Mouse (Mus musculus) ovary, postnatal 36 days (tissue): ENCODE data around the gene Irgm1.
A peak's percentile ranks its signal among the peaks of the same experiment; 100 is the strongest.
"Not testable (repeated sequence)": the region's sequence is repeated elsewhere in the genome, so short reads cannot be mapped to it uniquely, and the experiment has no call there.

Experiments
- DNase-seq: peaks from one replicate; pipeline ENCODE4 v3.0.0; 2022; ENCODE audit warnings: low spot score, mixed read lengths

The Irgm1 gene

GRCm38 (mm10) chr11:48833078-48833730, 38.3 kb downstream of the Irgm1 start:
- no peak for DNase-seq

GRCm38 (mm10) chr11:48831273-48831672, 40.2 kb downstream of the Irgm1 start:
- DNase-seq, result no peak

GRCm38 (mm10) chr11:48830279-48830678, 41.2 kb downstream of the Irgm1 start:
- DNase-seq, result no peak

- no peak for DNase-seq
These were observed 43.6 kb downstream of the Irgm1 start for GRCm38 (mm10) chr11:48827926-48828325.

GRCm38 (mm10) chr11:48826752-48827096, 44.8 kb downstream of the Irgm1 start:
- no peak for DNase-seq

GRCm38 (mm10) chr11:48825979-48826751, 45.3 kb downstream of the Irgm1 start, which contains the start of the genes Trim7 and Gm12184:
Trim7 (plus strand) TSS chr11:48826140.
Gm12184 (minus strand) TSS chr11:48826655.
- DNase-seq, result peak; percentile 29

- DNase-seq, result no peak
These were observed 47.1 kb downstream of the Irgm1 start for GRCm38 (mm10) chr11:48824311-48824830.

GRCm38 (mm10) chr11:48823536-48823972, 47.9 kb downstream of the Irgm1 start:
- peak; percentile 46 for DNase-seq

- DNase-seq, result no peak
These were observed 48.5 kb downstream of the Irgm1 start for GRCm38 (mm10) chr11:48822768-48823512.

- DNase-seq, result not testable (repeated sequence)
These were observed 50.2 kb downstream of the Irgm1 start for GRCm38 (mm10) chr11:48821299-48821698.

- DNase-seq, result no peak
These were observed 51.2 kb downstream of the Irgm1 start for GRCm38 (mm10) chr11:48820308-48820674.

- DNase-seq, result no peak
These were observed 51.7 kb downstream of the Irgm1 start for GRCm38 (mm10) chr11:48819614-48820307.

- peak; percentile 70 for DNase-seq
These were observed 53.1 kb downstream of the Irgm1 start for GRCm38 (mm10) chr11:48818346-48818745.

- no peak for DNase-seq
These were observed 53.7 kb downstream of the Irgm1 start for GRCm38 (mm10) chr11:48817794-48818193.

GRCm38 (mm10) chr11:48816800-48817665, 54.5 kb downstream of the Irgm1 start, which contains the start of gene Trim41:
Trim41 (minus strand) TSS chr11:48817353.
- peak; percentile 99 for DNase-seq

GRCm38 (mm10) chr11:48816281-48816781, 55.2 kb downstream of the Irgm1 start:
- DNase-seq, result peak; percentile 53

GRCm38 (mm10) chr11:48815851-48816250, 55.6 kb downstream of the Irgm1 start:
- DNase-seq, result no peak

- DNase-seq, result no peak
These were observed 57.7 kb downstream of the Irgm1 start for GRCm38 (mm10) chr11:48813782-48814181.
